Mouse (Mus musculus): ENCODE data around the gene Snupn. TPM values are rescaled to one million over a fixed set of nuclear protein-coding genes. Genes with fewer than 3 reads are reported as not detected.

Gene Snupn
- polyA plus RNA-seq, 1 experiment: 18.5 TPM

- TF ChIP-seq CTCF (IDR thresholded peaks at IDR 0.05; ENCODE audit: low read depth, low read length): no peak
- TF ChIP-seq EP300 (IDR thresholded peaks at IDR 0.05; ENCODE audit: insufficient read depth, low read depth, low read length): no peak
- no peak for TF ChIP-seq POLR2A (IDR thresholded peaks at IDR 0.05; ENCODE audit: insufficient read depth, low read length)
- peaks cover 3% of the 10 kb centered on the region for H3K4me1 ChIP-seq (ENCODE audit: control insufficient read depth, insufficient read depth, low read length)
- no peak overlapping the region for H3K4me3 ChIP-seq (ENCODE audit: low read depth, low read length)
These were observed 26.6 kb upstream of the Snupn start for GRCm38 (mm10) chr9:56923841-56924650.

GRCm38 (mm10) chr9:56924651-56925027 is 26.0 kb upstream of the Snupn start:
- no peaks in the 10 kb centered on the region for H3K27me3 ChIP-seq (ENCODE audit: control insufficient read depth, insufficient read depth, low read length, poor library complexity, severe bottlenecking)
- peaks cover 3% of the 10 kb centered on the region for H3K4me1 ChIP-seq (ENCODE audit: control insufficient read depth, insufficient read depth, low read length)
- H3K4me3 ChIP-seq (ENCODE audit: low read depth, low read length): no peak overlapping the region
- no peaks in the 10 kb centered on the region for H3K9me3 ChIP-seq (replicated peaks; ENCODE audit: control insufficient read depth, insufficient read depth, low read length, poor library complexity, severe bottlenecking)
- no peak overlapping the region for H3K27ac ChIP-seq (ENCODE audit: insufficient read depth, low read length)
- no peaks in the 10 kb centered on the region for H3K36me3 ChIP-seq (ENCODE audit: control insufficient read depth, insufficient read depth, low read length, poor library complexity, severe bottlenecking)
- TF ChIP-seq CTCF (IDR thresholded peaks at IDR 0.05; ENCODE audit: low read depth, low read length) (no peak), EP300 (IDR thresholded peaks at IDR 0.05; ENCODE audit: insufficient read depth, low read depth, low read length) (no peak), POLR2A (IDR thresholded peaks at IDR 0.05; ENCODE audit: insufficient read depth, low read length) (no peak)
- H3K9ac ChIP-seq (ENCODE audit: low read depth, poor library complexity, severe bottlenecking): no peak overlapping the region

More at GRCm38 (mm10) chr9:56923841-56924650, 26.6 kb upstream of the Snupn start:
- Histone ChIP-seq H3K9ac (ENCODE audit: low read depth, poor library complexity, severe bottlenecking) (no peak overlapping the region), H3K36me3 (ENCODE audit: control insufficient read depth, insufficient read depth, low read length, poor library complexity, severe bottlenecking) (no peaks in the 10 kb centered on the region), H3K27ac (ENCODE audit: insufficient read depth, low read length) (no peak overlapping the region), H3K9me3 (replicated peaks; ENCODE audit: control insufficient read depth, insufficient read depth, low read length, poor library complexity, severe bottlenecking) (no peaks in the 10 kb centered on the region), H3K27me3 (ENCODE audit: control insufficient read depth, insufficient read depth, low read length, poor library complexity, severe bottlenecking) (no peaks in the 10 kb centered on the region)

- TF ChIP-seq EP300 (IDR thresholded peaks at IDR 0.05; ENCODE audit: insufficient read depth, low read depth, low read length) (no peak), CTCF (IDR thresholded peaks at IDR 0.05; ENCODE audit: low read depth, low read length) (no peak), POLR2A (IDR thresholded peaks at IDR 0.05; ENCODE audit: insufficient read depth, low read length) (no peak)
- H3K4me3 ChIP-seq (ENCODE audit: low read depth, low read length): no peak overlapping the region
- H3K27ac ChIP-seq (ENCODE audit: insufficient read depth, low read length): no peak overlapping the region
- no peaks in the 10 kb centered on the region for H3K9me3 ChIP-seq (replicated peaks; ENCODE audit: control insufficient read depth, insufficient read depth, low read length, poor library complexity, severe bottlenecking)
- H3K9ac ChIP-seq (ENCODE audit: low read depth, poor library complexity, severe bottlenecking): no peak overlapping the region
- no peaks in the 10 kb centered on the region for H3K27me3 ChIP-seq (ENCODE audit: control insufficient read depth, insufficient read depth, low read length, poor library complexity, severe bottlenecking)
- H3K4me1 ChIP-seq (ENCODE audit: control insufficient read depth, insufficient read depth, low read length): peaks cover 3% of the 10 kb centered on the region
- no peaks in the 10 kb centered on the region for H3K36me3 ChIP-seq (ENCODE audit: control insufficient read depth, insufficient read depth, low read length, poor library complexity, severe bottlenecking)
These were observed 25.2 kb upstream of the Snupn start for GRCm38 (mm10) chr9:56925291-56926024.

- Histone ChIP-seq H3K36me3 (ENCODE audit: control insufficient read depth, insufficient read depth, low read length, poor library complexity, severe bottlenecking) (no peaks in the 10 kb centered on the region), H3K9me3 (replicated peaks; ENCODE audit: control insufficient read depth, insufficient read depth, low read length, poor library complexity, severe bottlenecking) (no peaks in the 10 kb centered on the region), H3K4me3 (ENCODE audit: low read depth, low read length) (no peak overlapping the region), H3K9ac (ENCODE audit: low read depth, poor library complexity, severe bottlenecking) (no peak overlapping the region), H3K27ac (ENCODE audit: insufficient read depth, low read length) (no peak overlapping the region), H3K4me1 (ENCODE audit: control insufficient read depth, insufficient read depth, low read length) (peaks cover 3% of the 10 kb centered on the region), H3K27me3 (ENCODE audit: control insufficient read depth, insufficient read depth, low read length, poor library complexity, severe bottlenecking) (no peaks in the 10 kb centered on the region)
- no peak for TF ChIP-seq POLR2A (IDR thresholded peaks at IDR 0.05; ENCODE audit: insufficient read depth, low read length)
- TF ChIP-seq EP300 (IDR thresholded peaks at IDR 0.05; ENCODE audit: insufficient read depth, low read depth, low read length): no peak
- TF ChIP-seq CTCF (IDR thresholded peaks at IDR 0.05; ENCODE audit: low read depth, low read length): no peak
These were observed 24.7 kb upstream of the Snupn start for GRCm38 (mm10) chr9:56926025-56926360.

- Histone ChIP-seq H3K9ac (ENCODE audit: low read depth, poor library complexity, severe bottlenecking) (no peak overlapping the region), H3K4me3 (ENCODE audit: low read depth, low read length) (no peak overlapping the region), H3K4me1 (ENCODE audit: control insufficient read depth, insufficient read depth, low read length) (peaks cover 3% of the 10 kb centered on the region), H3K27ac (ENCODE audit: insufficient read depth, low read length) (no peak overlapping the region), H3K27me3 (ENCODE audit: control insufficient read depth, insufficient read depth, low read length, poor library complexity, severe bottlenecking) (no peaks in the 10 kb centered on the region), H3K36me3 (ENCODE audit: control insufficient read depth, insufficient read depth, low read length, poor library complexity, severe bottlenecking) (no peaks in the 10 kb centered on the region), H3K9me3 (replicated peaks; ENCODE audit: control insufficient read depth, insufficient read depth, low read length, poor library complexity, severe bottlenecking) (no peaks in the 10 kb centered on the region)
- no peak for TF ChIP-seq POLR2A (IDR thresholded peaks at IDR 0.05; ENCODE audit: insufficient read depth, low read length)
These were observed 24.3 kb upstream of the Snupn start for GRCm38 (mm10) chr9:56926387-56926786.

Measured in ES-Bruce4 (cell line).